Mouse (Mus musculus) heart, adult 11 months (tissue): ENCODE measurements around the gene Col6a6.
"Not testable (repeated sequence)": the region's sequence is repeated elsewhere in the genome, so short reads cannot be mapped to it uniquely, and the experiment has no call there.

ENCODE experiments used
- DNase-seq: peaks from one replicate; pipeline ENCODE4 v3.0.0; 2022

Col6a6 gene

DNA sequence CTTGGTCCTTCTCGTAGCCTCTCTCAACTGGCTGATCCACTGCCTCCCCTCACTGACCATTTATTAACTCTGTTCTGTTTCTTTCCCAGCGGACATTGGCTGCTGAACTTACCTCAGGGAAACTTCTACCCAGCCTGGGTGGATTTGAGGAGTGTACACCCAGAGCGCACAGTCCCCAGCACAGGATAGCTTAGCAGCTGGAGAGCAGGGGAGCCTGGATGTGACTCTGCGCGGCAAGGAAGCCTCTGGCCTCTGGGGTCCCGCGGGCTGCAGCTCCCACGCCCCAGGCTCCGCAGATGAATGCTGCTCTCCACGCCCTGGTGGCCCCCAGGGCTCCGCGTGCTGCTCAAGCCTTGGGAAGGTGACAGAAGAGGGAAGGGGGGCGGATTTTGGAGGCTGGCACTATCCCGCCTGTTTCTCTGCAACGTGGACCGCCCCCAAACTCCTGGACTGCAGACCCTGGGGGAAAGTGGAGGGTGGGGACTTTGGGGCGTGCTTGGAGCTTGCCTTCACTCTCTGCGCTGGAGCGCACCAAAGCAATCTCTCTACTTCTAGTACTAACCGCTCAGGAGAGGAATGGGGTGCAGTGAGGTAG is at the start of gene Col6a6:
Gene Col6a6, minus strand, starts transcription at position 370 of the 595 bp plus-strand sequence.
- DNase-seq, result peak; percentile 95

DNA sequence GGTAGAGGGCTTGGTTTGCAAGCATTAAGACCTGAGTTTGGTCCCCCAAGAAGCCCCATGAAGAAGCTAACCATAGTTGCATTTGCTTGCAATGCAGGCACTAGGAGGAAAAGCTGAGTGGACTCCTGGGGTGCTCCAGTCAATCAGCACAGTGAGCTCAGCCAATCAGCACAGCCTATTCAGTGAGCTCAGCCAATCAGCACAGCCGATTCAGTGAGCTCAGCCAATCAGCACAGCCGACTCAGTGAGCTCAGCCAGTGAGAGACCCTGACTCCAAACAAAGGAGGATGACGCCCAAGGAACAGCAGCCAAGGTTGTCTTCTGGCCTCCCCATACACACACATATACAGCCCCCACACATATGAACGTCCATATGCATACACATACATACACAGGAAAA is 48.2 kb upstream of the Col6a6 start:
- no peak for DNase-seq

DNA sequence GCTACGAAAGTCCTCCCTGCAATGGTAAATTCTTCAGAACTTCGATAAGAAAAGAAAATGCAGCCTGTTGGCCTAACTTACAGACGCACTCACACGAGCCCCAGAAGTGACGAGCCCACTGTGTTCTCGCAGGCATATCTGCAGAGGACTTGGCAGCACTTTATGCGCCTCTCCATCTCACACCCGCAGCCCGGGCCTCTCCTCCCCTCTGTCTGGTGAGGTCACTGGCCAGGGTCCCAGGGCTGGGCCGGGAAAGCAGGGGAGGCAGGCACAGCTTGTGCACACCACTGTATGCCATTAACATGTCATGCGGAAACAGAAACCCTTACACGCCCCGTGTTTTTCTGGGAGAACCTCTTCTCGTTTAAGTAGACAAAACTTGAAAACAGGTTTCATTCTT is 43.7 kb upstream of the Col6a6 start:
- DNase-seq, result peak; percentile 96

DNA sequence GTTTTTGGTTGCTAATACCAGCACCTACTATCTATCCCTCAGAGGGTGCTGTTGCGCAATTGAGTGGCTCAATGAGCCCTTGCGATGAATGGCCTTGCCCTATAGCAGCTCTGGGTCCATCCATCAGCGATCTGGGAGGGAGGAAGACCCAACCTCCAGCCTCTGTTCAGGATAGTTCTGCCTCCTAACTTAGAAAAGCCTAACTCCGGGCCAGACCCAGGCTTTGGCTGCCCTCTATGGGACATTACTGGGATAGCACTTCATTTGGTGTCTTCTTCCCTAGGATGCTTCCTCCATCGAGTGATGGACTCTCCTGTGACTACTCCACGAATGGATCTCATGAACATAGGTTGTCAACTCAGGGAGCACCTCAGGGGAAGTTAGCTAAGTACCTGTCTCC is 29.8 kb upstream of the Col6a6 start:
- DNase-seq, result peak; percentile 90

DNA sequence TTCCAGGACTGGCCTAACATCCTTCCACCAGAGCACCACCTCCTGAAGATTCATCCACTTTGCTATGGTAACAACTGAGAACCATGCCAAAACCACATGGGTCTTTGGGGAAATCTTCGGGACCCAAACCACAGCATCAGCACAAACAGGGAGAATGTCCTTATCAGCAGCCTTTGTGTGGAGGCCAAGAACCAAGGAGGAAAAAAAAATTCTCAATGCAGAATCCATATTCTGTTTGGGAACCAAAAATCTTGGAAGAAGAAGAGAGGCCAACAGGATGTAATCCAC is 24.8 kb upstream of the Col6a6 start:
- no peak for DNase-seq

DNA sequence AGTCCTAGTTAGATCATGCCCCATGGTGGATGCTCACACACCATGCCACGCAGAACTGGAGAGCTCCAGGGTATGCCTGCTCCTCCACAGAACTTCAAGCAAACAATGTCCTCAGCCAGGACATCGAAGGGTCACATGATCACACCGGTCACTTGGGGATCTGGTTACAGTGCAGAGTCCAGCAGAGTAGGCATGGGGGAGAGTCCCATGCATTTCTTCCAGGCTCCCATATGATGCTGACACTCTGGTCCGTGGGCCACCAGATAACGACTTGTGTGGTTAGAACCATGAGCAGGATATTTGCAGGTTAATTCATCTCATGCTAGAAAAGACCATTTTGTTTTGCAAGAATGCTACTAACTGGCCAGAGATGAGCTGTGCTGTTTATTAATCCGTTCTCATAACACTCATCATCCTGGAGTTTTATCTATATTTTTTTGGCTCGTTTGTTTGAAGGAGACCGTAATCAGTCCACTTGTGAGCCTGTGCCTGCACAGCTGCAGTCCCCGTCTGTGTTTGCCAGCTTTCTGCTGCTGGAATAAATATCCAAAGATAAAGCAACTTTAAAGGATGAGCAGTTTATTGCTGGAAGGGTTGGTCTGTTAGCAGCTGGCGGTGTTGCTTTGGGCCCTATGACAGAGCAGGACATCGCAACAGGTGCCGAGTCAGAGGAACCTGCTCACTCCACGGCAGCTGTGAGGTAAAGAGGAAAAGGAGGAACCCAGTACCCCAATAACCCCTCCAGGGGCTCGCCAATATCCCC is 24.2 kb upstream of the Col6a6 start:
- peak; percentile 97 for DNase-seq

DNA sequence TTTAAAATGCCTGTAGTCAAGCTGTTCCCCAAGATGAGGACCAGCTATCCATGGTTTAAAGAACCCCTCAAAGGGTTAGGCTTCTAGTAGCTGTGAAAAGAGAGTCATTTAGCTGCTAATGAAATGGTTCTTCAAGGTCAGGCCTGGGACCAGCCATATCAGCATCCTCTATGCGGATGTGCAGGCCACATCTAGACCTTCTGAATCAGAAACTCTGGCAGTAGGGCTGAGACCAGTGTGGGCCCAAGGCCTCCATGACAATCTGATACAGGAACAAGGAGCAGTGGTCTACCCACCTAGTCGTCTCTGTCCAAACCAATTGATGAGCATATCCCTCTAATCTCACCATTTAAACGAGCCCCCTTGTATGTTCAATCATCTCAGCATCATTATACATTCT is 23.1 kb upstream of the Col6a6 start:
- DNase-seq, result peak; percentile 55

DNA sequence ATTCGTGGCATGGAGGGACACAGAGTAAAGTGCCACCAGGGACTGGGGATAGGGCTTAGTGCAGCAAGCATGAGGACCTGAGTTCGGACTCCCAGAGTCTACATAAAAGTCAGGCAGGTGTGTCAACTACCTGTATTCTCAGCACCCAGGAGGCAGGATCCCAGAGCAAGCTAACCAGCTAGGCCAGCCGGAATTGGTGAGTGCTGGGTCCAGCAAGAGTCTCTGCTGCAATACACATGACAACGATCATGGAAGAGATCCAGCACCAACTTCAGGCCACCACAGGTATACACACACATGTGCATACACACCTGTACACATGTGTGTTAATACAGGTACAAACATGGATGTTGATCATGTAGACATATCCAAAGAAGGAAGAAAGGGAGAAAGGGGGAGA is 20.4 kb upstream of the Col6a6 start:
- peak; percentile 87 for DNase-seq

DNA sequence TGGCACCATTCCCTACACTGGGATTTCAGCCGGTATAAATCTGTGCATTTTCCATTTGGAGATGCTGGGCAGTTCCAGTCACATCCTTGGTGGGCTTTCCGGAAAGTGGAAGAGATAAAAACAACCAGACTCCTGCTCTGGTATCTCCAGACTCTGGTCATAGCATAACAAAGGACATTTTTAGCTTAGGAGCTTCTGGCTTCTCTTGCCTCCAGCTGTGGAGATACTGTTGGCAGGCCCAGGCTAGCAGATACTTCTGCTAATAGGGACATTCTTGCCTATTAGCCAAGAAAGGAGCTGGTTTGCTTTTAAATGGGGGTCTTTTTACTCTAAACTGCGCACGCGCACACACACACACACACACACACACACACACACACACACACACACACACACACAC is 19.3 kb upstream of the Col6a6 start:
- peak; percentile 93 for DNase-seq

DNA sequence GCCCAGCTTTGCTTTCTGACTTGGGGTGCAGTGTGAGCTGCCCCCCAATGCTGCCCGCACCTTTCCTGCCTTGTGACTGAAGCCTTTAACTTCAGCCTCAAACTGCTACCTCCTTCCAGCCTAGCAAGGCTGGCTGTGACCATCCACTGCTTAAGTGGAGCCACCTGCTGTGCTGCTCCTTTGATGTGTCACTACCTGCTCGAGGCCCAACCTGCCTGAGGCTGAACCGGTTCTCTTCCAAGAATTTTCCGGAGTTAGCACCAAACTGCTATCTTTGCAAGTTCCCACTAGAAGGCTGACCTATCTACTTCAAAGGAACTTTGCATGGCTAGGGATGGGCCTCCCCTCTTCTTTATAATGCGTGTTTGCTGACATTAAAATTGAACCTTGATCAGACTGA is 13.4 kb upstream of the Col6a6 start:
- DNase-seq, result not testable (repeated sequence)

DNA sequence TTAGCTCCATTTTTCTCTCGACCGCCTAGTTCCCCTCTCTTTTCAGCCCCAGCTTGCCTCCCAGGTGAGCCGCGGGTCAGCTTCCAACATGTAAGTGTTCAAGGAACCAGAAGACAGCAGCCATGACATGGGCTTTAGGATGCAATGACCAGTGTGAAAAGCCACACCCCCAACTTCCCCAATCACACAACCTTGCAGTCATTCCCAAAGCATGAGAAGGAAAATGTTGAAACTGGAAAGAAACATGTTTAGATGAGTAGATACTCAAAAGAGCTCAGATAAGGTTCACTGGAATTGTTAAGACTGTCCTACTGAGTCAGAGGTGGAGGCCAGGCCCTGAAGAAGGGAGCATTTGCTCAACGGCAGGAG is 11.2 kb upstream of the Col6a6 start:
- DNase-seq, result no peak

DNA sequence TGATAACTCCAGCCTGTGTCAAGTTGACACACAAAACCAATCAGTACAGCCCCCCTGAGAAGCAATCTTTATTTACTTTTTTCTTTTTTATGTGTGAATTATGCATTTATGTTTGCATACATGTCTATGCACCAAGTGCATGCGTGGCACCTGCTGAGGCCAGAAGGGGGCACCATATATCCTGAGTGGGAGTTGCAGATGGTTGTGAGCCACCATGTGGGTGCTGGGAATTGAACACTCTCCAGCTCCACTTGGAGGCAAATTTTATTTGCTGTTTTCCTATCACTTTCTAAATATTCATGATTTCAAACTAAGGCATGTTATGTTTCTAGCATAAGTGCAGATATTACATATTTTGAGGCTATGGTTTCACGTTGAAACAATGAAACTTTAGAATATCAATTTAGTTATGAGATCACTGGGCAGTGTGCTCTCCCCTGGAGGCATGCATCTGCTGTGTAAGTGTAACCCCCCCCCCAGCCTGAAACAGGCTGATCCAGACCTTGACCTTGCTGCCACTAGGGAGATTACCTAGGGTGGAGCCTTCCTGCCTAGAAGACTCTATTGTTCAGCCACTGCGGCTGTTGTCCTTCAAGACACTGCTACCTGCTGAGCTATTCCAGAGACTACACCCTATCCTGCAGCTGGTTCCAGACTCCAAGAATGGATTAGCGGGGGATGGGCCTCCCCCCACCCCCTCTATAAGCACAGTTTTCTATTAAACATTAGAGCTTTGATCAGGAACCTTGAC is 10.6 kb upstream of the Col6a6 start:
- DNase-seq, result peak; percentile 88

DNA sequence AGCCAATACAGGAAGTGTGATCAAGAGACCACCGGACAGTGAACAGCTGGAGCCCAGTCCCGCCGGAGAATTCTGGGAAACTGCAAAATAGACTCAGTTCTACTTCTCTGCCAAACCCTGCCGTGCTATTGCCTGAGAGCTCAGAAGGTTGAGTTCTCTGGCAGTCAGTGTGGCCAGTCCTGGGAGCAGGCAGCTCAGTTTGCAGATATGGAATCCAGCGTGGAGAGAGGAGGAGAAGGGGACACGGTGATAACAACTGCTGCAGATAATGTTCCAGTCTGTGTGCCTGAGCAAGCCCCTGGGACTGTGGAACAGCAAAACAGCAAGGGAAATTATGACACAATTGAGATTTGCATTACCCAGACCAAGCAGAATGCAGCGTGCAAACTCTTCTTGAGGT is 7.6 kb upstream of the Col6a6 start:
- DNase-seq, result peak; percentile 98

DNA sequence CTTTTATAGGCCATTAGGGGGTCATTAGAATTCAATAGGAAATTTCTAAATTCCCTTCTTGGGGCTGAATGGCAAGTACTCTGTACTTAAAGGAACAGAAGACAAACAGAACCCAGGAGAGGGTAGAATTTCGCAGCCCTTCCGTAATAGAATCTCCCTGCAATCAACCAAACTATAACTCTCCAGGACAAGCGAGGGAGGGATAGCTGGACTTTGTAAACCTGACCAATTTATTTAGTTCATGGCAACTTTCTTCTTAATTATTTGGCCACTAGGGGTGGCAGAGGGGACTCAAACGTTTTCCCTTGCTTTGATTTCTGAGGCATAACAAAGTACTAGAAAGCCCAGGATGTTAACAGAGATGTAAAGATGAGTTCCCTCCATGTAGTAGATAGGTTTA is 6.8 kb upstream of the Col6a6 start:
- no peak for DNase-seq

DNA sequence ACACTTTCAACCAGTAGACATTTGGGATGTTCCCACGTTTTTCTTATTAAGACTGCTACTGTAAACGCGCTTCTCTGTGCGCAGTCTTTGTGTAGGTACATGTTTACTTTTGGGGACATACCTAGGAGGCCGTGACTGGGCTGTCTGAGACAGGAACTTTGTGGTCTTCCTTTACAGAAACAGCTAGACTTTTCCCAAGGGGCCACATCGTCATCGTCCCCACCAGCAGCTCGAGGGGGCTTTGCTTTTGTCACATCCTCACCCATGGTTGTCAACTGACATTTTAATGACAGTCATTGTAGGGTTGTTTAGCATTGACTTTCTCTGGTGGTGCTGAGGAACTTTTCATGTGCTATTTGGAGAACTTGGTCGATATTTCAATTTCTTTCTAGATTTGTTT is 3.3 kb upstream of the Col6a6 start:
- no peak for DNase-seq

DNA sequence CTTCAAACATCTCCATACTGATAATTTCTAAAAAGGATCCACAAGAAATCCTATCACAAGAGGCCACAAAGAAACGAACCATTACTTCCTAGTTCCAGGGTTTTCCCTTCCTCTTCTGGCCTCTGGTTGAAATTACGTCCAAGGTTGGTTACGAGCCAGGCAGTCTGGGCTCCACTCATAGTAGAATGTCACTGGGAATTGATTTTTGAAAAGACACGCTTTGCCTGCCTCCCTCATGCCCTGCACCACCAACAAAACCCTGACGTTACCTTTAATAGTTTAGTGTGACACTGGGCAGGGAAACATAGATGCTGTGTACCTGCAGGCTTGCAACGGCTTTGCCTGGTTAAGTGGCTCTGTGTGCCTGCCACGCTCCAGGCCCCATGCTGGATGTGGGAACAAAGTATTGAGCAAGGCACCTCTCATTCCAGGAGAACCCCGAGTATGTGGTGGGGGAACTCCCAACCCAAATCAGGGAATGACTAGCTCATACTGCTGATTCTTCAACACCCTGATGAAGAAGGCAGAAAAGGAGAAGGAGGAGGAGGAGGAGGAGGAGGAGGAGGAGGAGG is 798 bp downstream of the Col6a6 start:
- DNase-seq, result peak; percentile 94

DNA sequence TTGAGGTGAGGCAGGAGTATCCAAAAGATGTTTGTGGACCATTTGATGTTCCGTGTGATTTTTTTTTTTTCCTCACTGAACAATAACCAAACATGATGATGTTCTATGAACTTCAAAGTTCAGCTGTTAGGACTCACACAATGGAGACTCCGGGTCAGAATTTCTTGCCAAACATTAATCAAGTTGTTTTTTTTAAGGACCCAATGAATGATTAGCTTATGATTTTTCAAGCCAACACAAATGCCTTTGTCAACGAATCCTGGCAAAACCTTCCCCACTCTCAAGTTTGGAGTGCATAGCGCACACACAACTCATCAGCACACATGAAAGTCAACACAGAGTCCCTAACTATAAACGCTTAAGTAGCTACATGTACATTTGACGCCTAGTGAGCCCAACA is 7.2 kb downstream of the Col6a6 start:
- DNase-seq, result no peak

DNA sequence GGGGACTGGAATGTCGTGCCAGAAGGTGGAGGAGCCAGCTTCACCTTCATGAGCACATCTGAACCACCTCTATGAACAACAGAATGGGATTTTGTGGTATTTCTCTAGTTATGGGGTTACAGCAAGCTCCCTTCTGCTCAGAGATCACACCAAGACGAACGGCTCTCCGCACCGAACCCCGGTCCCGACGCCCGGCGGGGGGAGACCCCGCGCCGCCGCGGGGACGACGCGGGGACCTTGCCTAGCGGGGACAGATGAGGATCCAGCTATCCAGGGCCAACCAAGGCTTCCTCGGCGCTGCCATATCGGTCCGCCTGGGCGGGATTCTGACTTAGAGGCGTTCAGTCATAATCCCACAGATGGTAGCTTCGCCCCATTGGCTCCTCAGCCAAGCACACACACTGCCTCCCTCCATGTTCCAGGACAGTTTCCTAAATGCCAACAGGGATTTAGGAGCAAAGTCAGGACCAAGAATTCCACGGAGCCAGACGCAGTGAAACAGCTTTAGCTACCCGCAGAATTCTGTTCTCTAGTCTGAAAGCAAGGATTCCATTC is 8.7 kb downstream of the Col6a6 start:
- DNase-seq, result peak; percentile 72

DNA sequence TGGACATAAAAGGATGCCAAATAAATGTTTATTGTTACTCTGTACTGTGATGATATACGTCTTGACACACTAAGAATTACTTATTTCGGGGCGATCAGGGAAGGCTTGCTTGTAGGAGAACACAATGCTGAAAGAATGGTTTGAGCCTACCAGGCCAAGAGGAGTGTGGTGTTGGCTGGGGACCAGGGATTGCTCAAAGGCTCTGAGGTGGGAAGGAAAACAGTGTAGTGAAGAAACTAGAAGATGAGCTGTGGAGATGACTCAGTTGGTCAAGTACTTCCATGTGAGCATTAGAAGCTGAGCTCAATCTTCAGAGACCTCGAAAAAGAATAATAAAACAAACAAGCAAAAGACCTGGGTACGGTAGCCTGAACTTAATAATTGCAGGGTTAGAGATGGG is 13.5 kb downstream of the Col6a6 start:
- peak; percentile 90 for DNase-seq

DNA sequence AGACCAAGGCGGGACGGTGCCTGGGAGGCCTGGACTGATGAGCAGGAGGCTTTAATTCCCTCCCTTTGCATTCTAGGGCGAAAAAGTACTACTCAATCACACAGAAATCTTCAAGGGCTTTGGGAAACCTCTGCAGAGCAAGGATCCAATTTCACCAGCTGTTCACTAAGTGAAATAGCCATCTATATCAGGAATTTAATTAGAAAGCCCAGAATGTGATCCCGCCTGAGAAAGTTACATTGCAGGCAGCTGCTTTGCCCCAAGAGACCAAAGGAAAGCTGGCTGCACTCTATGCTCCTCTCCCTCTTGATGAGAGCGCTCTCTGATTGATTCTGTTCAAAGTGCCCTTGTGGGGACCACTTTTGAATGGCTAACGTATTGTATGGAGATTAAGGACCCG is 16.5 kb downstream of the Col6a6 start:
- DNase-seq, result peak; percentile 95

DNA sequence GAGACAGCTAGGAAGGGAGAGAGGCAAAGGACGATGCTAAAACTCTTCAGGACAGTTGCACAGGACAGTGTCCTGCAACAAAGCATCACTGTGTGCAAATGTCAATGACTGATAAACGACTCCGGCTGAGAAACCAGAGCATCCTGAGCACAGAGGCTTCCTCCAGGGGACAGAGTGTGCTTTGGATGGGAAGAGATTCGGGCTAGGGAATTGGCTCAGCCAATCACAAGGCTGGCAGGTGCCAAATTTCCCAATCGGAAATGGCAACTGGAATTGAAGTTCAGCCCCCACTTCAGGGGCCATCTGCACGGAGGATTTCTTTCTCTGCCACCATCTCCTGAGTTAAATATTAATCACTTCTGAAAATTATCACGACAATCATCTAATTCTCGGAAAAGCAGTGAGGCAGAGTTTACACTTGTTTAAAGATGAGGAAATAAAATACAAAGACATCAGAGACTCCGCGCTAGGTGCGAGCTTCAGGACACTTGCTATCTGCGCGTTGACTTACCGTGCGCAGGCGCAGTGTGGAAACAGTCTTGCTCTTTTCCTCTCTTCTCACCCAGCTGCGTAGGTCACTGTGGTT is 18.9 kb downstream of the Col6a6 start:
- peak; percentile 91 for DNase-seq

DNA sequence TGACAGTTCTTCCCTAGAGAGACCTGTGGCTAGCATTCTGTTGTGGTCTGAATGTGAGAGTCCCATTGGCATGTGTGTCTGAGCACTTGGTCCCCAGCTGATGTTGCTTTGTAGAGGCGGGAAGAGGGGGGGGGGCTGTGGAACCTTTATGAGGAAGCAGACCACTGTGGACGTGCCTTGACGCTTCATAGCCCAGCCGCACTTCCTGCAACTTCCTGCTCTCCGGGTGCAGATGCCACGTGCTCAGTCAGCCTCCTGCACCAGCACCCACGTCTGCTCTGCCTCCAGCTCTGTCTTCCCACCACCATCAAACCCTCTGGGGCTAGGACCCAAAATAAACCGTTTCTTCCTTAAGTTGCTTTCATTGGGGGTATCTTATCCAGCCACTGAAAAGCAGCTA is 24.5 kb downstream of the Col6a6 start:
- DNase-seq, result peak; percentile 86

DNA sequence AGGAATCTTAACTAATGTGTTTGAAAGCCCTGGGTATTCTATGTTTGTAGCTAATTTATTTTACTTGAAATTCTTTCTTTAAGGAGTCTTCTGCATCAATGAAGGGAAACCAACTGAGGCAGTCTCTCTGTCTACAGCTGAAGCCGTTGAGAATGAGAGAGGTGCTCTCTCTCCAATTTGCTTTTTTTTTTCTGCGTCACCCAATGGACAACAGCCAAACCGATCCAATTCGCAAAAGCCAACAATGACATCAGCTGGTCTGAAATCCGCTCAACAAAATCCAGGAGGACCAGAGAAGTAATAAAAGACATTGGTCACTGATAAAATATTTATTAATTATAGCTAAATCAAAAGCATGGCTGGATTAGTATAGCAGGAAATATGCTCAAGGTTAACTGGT is 26.5 kb downstream of the Col6a6 start:
- peak; percentile 93 for DNase-seq
